Mouse (Mus musculus) urinary bladder, adult 2 months (tissue): ENCODE results near the gene Plekhm2. TPM values are rescaled to one million over a fixed set of nuclear protein-coding genes. Genes with fewer than 3 reads are reported as not detected.

Experiments used
- DNase-seq: peaks from one replicate; pipeline ENCODE4 v3.0.0; 2022; ENCODE audit warnings: low spot score
- polyA plus RNA-seq: library from polyadenylated mRNA; depleted of rRNA; stranded (reverse); fragments of >200 nt; gene quantifications from 2 replicates; pipeline ENCODE4 v1.2.3, GENCODE M21; 2012

The Plekhm2 gene
- polyA plus RNA-seq, 1 experiment: 31.5 TPM

DNA sequence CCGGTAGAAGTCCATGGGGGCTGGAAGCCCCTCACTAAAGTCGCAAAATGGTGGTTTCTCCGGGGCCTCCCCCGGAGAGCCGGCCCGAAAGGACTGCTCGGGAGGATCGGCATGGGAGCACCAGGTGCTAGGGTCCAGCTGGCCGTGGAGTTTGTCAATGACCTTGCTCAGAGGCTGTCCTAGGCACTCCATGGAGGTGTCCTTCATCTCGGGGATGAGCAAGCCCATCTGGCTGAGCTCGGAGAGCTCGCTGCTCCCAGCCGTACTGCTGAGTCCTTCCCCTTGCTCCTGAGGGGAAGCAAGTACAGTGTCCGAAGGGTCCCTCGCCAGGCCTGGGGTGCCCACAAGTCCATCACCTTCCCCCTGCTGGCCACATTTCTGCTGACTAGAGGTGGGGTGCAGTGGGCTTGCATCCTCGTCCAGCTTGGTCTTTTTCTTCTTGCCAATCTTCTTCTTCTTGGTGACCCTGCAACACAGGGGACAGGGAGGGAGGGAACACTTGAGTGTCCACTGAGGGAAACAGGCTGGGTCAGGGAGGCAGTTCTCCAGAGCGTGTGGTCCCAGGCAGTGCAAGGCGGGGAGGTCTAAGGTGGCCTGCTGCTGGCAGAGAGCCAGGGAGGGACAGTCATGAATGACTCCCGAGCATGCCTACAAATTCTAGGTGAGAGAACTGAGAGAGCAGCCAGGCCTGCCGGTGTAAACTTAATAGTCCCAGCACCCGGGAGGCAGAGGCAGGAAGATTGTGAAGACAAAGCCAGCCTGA, 32.4 kb downstream of the Plekhm2 start:
- no peak for DNase-seq

DNA sequence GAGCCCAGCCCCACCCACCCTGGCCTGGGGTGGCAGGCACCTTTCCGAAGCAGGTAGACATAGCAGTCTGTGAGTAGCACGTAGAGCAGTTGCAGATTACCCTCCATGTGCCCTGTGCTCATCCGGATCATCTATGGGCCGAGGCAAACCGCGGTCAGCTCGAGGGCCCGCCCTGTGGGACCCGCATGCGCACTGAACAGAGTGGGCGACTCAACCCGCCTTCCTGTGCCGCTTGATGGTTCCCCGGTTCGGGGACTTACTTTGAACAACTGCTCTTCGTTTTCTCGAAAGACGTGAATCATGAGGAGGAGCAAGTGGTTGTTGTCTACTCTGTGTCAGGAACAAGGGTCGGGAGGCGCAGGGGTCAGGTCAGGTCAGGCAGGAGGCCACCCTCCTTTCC, 33.4 kb downstream of the Plekhm2 start:
- DNase-seq: no peak

DNA sequence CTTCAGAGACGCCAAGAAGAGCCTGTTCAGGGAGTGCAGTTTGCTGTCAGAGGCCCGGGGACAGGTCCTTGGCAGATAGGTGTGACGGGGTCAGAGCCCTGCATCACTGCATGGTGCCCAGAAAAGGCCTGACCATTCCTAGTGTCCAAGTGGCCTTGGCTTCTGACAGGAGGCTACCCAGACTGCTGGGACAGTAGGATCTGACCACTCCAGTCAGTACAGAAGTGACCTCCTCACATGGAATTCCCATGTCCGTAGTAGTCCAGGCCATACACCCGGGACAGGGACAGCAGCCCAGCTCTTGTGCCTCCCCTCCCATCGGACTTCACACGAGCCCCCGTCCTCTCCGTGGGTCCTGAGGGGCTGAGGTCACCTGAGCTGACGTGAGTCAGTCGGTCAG, 34.7 kb downstream of the Plekhm2 start:
- DNase-seq: no peak

DNA sequence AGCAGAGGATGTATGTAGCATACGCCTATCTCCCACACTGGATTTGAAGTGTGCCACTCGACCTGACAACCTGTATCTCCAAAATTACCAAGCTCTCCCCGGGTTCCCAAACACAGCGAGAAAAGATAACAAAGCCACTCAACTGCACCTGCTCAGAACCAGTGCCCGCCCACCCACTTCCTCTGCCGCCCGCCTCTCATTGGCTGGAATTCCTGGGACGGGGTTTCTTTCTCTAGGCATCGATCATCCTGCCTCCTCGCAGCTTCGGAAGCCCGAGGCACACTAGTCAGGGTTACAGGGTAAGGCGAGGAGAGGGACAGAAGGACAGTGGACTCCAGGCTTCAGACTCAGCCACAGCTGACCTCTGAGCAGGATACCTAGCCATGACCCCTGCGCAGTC, 36.0 kb downstream of the Plekhm2 start:
- no peak for DNase-seq

DNA sequence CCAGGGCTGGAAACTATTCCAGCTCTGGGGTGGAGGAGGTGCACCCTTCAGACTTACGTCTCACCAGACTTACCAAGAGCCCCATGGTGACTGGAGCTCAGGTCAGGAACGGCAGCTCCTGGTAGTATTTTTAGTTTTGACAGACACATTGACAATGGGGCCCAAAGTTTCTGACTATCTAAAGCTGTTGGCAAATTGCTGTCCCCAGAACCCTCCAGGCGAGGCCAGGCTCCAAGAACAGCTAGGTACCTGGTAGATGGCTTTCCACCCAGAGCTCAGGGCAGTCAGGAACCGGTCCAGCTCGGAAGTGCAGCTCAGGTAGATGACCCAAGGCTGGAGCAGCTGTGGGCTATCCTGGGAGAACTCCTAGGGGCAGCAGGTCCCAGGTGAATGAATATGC, 37.2 kb downstream of the Plekhm2 start:
- no peak for DNase-seq

DNA sequence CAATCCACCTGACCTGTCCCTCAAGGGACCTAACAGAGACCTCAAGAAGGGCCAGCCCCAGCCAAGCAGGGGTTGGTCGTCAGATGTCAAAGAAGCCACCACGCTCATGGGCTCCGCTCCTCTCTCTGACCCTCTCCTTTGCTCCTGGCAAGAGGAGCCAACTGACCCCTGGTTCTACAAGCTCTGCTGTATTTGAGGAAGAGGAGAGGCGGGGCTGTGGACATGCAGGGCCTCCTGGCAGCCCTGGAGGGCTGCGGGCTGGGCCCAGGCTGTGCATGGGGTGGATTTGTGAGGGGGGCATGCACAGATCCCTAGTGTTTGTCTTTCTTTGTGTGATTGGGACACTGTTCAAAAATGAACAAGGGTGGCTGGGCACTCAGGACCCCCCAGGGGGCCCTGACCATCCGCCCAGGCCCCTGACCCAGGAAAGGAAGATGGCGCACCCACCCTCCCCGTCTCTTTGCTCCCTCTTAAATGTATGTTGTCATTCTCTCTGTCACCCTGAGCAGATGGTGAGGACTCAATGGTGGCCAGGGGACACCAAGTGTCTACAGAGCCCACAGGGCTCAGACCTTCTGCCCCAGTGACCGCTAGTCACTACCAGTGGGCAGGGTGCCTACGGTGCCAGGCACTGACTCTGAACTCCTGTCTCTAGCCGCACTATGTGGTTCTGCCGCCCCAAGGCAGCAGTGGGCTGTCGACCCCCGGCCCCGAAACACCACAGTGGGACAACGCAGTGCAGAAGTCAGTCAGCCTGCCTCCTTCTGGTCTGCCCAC, 38.7 kb downstream of the Plekhm2 start:
- DNase-seq: no peak

DNA sequence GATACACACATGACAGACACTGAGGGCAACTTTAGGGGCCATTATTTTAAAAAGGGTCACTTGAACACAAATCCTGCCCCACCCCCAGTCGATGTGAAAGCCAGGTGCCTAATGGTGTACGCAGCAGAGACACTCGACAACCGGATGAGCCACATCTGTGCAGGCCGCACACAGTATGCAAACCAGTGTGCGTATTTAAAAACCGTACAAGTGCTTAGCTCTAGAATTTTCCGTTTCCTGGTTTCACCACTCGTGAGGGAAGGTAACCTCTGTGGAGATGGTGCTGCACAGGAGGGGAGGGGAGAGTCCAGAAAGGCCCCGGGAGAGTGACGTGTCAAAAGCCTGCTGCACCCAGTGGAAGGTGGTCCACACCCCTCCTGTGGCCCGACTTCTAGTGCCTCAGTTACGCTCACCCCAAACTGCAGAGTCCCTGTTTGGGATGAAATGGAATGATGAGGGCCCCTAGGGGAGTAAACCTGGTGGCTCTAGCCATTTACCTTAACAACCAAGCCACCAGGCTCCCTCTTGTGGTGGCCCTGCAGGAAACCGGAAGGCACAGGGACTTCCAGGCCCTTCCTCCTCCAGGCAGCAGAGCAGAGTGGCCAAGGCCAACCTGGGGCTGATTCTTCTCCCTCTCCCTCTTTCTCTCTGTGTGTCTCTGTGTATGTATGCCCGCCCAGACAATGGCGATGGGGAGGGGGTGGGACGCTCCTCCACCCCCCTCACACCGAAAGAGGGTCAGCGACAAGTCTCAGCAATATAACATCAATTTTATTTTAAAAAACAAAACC, 39.5 kb downstream of the Plekhm2 start:
- DNase-seq: no peak

DNA sequence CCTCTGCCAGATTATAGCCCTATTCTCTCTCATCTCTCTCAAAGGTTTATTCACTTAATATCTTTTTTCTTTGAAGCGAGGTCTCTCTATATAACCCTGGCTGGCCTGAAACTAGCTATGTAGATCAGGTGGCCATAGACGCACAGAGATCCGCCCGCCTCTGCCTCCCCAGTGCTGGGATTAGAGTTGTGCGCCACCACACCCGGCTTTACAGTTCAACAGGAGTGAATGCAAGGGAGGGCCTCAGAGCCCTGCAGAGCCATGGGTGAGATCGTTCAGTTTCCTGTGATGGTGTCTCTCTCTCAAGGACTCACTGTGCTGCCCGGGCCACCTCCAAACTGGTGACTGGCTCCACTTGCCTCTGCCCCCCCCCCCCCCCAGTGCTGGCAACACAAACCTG, 40.6 kb downstream of the Plekhm2 start:
- DNase-seq: no peak

DNA sequence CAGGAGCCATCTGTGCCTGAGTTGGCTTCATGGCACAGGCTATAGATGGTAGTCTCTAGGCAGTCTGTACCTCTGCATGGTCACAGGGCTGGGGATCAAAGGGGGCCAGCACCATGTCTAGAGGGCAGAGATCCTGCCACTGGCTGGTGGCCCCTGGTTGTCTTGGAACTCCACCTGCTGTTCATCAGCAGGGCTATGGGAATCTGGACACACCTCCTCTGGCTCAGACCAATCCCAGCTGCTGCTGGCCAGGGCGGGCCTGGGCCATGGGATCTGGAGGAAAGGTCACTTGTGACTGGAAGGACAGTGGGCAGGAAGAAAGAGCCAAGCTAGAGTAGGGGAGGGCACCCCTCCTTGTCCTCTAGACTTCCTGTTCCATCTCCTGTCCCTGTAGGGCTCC, 41.0 kb downstream of the Plekhm2 start, which contains the start of gene Slc25a34:
Gene Slc25a34, minus strand, starts transcription at position 156 of the 400 bp plus-strand sequence.
- no peak for DNase-seq

DNA sequence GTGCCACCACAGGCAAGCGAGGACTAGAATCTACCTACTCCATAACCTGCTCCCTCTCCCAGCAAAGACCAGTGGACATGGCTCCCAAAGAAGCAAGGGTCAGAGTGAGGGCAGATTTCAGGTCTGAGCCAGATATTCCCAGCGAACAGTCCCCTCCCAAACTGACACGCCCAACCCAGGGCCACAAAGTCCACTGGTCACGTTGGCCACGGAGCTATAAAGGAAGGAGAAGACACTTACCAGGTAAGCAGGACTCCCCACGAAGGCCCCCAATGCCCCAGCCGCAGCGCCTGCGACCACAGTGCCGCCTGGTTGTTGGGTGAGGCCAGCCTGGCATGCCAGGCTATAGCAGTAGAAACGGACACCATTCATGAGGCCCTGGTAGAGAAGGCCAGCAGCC, 41.7 kb downstream of the Plekhm2 start:
- no peak for DNase-seq

DNA sequence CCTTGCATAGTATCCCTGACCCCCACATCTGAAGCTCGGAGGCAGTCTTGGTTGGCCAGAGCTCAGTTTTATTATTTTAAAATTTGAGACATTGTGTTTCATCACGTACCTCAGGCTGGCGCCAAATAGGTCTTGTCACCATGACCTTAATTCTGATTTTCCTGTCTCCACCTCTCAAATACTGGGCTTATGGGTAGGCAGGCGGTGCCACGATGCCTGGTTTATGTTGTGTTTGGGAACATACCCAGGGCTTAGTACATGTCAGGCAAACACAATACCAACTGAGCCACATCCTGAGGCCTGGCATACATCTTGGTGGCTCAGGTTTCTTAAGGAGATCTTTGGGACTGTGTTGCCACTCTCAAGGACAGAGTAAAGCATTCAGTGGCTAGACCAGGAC, 42.1 kb downstream of the Plekhm2 start:
- no peak for DNase-seq

DNA sequence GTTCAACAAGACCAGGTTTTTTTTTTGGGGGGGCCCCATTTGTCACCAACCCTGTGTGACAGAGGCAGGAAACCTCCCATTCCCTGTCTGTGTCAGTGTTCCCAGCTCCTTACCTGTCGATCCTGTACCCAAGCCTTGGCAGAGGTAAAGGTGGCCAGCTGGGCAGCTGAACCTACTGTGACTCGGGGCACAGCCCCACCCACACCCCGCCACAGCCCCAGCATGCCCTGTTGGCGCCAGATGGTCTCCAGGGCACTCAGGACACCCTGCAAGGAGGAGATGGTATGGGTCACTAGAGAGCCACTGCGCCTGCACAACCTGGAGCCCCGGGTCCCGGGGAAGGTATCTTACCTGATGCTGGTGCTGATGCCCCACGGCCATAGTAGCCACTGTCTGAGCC, 42.6 kb downstream of the Plekhm2 start:
- no peak for DNase-seq

DNA sequence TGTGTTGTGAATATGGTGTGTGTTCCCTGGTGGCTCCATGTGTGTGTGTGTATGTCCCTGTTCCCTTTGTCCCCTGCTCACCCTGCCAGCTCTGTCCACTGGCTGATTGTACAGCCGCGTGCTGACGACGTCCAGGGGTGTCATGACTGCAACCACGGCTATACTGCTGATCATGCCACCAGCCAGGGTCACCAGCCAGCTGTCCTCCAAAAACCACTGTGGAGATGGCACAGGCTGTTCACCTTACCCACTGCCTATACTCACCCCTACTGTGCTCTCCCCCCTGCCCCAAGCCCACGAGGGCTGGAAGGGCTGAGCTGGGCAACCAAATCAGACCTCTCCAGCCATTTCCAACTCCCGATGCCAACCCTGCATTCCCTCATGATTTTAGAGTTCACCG, 43.4 kb downstream of the Plekhm2 start:
- DNase-seq: no peak

DNA sequence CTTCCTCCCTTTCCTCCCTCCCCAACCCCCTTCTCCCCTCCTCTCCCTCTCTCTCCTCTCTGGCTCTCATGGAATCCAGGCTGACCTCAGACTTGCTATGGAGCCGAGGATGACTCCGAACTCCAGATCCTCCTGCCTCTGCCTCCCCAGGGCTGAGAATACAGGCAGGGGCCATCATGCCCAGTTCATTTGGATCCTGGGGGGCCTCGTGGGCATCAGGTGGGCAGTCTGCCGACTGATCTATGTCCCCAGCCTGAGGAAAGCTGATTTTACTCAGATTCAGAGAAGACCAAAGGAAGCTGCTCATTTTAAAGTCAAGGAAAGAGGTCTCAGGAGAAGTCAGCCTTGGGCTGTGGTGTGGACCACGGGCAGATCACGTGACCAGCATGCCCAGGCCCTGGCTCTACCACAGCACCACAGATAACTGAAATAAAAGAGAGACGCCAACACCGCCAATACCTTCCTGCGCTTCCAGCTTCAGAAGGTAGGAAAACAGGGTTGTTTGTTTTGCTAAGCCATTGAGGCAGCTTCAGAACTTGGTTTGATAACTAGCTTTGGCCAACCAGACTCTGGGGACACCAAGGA, 45.3 kb downstream of the Plekhm2 start:
- no peak for DNase-seq

DNA sequence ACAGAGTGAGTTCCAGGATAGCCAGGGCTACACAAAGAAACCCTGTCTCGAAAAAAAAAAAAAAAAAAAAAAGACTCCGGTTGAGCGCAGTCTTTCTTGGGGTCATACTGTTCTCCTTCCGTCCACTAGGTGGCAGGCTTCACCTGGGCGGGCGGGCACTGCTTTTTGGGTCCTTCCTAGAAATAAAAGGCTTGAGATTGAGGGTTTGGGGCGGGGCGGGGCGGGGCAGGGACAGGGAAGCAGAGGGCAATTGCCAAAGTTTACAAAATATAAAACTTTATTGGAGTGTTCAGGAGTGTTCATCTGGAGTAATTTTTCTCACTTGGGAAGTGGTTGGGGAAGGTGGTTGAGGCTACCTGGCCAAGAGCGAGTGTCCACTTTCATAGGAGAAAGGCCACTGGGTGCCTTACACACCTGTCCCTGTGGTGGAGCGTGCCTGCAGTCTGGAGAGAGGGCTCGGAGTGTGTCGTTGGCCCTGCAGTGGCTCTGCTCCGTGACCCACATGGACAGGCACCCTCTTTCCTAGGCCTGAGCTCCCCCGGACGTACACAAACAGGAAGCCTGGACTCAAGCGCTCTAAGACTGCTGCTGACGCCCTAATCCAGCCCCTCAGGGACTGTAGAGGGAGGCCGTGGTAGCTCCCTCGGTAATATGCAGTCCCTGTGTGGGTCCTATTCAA, 46.0 kb downstream of the Plekhm2 start, which contains the start of gene Tmem82:
Gene Tmem82, minus strand, starts transcription at position 69 of the 679 bp plus-strand sequence.
- DNase-seq: no peak

DNA sequence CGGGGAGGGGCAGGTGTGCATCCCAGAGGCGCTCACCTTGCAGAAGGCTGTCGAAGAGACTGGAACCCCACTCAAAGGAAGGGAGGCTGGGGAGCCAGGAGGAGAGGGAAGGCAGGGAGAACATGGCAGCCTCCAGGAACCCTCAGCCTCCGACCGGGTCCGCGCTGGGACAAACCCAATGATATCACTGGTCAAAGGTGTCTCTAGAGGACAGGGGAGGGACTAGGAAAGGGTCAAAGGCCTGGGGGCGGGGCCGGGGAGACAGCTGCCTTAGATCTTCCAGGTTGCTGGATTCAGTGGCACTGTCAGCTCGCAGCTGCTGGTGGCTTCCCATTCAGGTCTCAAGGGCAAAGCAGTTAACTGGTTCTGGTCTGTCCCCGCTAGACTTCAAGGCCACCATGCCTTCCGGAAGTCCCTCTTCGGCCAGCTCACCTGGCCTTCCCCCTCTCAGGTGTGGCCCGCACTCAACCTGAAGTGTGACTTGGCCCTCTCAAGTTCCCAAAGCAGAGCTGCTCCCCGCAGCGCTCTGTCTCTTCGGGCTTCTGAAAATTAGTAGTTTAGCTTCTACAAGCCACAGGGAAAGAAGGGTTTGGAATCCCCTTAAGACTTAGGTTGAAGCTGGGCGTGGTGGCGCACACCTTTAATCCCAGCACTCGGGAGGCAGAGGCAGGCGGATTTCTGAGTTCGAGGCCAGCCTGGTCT, 46.7 kb downstream of the Plekhm2 start:
- no peak for DNase-seq

DNA sequence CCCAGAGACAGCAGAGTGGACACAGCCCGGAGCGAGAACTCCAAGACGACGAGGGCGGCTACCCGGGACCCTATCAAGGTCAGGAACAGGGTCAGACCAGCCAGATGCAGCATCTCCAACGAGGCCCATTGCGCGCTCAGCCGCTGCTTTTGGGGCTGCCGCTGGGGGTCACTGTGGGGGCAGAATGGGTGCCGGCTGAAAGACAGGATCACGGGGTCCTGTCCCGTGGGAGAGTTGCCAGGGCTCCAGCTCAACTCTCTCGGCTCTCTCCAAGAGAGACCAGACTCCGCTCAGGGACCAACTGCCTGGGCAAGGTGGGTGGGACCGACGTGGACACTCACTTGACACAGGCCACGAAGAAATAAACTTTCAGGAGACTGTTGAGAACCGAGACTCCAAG, 47.4 kb downstream of the Plekhm2 start:
- DNase-seq: no peak

DNA sequence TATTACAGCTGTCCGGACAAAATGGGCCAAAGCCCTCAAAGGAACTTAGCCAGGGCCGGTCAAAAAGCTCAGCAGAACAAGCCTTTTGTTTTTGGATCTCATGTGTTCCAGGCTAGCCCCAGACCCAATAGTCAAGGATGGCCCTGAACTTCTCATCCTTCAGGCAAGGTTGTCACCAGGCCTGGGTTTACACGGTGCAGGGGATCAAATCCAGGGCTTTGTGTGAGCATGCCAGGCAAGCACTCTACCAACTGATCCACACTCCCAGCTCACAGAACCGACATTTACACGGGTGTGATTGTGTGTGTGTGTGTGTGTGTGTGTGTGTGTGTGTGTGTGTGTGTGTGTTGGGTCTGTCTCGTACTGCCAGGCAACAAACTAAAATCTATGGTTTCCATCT, 47.9 kb downstream of the Plekhm2 start:
- no peak for DNase-seq

DNA sequence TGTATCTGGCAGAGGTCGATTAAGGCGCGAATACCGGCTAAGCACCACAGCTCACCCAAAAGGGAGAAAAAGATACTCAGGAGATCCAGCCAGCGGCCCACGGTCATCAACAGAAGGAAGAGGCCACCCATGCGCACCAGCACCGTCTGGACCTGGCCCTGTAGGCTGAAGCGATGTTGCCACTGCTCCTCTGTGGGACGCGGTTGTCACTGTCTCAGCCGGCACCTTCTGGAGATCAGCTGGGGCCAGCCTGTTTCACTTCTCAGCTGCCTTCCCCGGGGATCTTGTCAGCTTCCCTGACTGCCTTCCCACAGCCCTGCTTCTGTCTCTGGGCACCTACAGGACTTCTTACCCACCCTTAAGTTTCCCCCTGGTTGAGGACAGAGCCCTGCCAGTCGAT, 49.8 kb downstream of the Plekhm2 start:
- no peak for DNase-seq

DNA sequence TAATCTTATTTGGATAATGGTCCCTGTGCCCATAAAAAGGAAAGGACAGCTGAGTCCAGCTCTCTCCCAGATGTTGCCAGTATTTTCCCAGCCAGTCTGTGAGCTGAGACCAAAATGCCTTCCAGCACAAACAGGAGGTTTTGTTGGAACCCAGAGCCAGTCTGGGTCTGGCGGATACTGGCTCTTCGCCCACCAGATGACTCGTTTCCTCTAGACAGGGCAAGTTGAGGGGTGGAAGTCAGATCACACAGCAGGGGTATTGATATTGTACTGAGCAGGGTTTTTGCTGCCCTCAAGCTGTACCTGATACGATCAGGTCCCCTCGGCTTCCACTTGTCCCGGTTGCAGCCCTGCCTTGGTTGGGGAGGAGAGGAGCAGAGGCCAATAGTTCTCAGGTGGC, 55.2 kb downstream of the Plekhm2 start:
- DNase-seq: no peak

DNA sequence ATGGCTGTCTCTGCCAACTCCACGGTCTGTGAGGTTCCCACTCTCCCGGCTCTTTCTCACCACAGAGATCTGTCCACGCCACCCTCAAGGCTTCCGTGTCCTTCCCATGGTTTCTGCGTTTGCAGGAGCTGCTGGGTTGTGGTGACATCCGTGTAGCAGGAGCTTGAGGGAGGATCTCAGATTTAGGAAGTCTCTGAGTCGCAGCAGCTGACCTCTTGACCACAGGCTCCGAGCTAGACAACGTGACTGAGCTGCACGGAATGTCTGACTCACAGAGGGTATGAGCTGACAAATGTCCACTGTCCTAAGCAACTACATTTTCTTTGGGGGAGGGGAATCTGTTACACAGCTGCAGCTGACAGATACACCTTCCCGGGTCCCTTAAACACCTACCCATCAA, 58.8 kb downstream of the Plekhm2 start, which contains the start of gene Fblim1:
Gene Fblim1, minus strand, starts transcription at position 236 of the 400 bp plus-strand sequence.
- no peak for DNase-seq
